Mouse (Mus musculus): ENCODE measurements around the gene Lipt1. TPM values are rescaled to one million over a fixed set of nuclear protein-coding genes. Genes with fewer than 3 reads are reported as not detected.

Lipt1 gene
- polyA plus RNA-seq, 1 experiment from 2014 or later, result 4.4 TPM

- Histone ChIP-seq H3K27me3 (no peaks in the 10 kb centered on the region), H3K27ac (replicated peaks) (no peak overlapping the region), H3K9me3 (replicated peaks) (no peaks in the 10 kb centered on the region), H3K4me1 (replicated peaks) (no peaks in the 10 kb centered on the region), H3K36me3 (replicated peaks) (peaks cover 17% of the 10 kb centered on the region), H3K4me3 (replicated peaks) (no peak overlapping the region), H3K4me2 (no peak overlapping the region), H3K9ac (no peak overlapping the region)
- WGBS (ENCODE audit: insufficient replicate concordance), result 28% methylated on average over 6 of the region's 6 CpGs
- no peak for ATAC-seq (ENCODE audit: insufficient read depth)
Observed at GRCm38 (mm10) chr1:37903178-37903577, 31.6 kb downstream of the Lipt1 start.

- 67% methylated on average over 2 of the region's 2 CpGs for WGBS (ENCODE audit: insufficient replicate concordance)
Observed at GRCm38 (mm10) chr1:37912751-37913150, 41.2 kb downstream of the Lipt1 start.

GRCm38 (mm10) chr1:37916393-37916792, 44.9 kb downstream of the Lipt1 start, which contains the start of gene Lyg2:
Gene Lyg2, minus strand, starts transcription at chr1:37916493.
- H3K36me3 ChIP-seq (replicated peaks), result no peaks in the 10 kb centered on the region
- no peak within 1 kb of the TSS for H3K27ac ChIP-seq (replicated peaks)
- no peak within 1 kb of the TSS for H3K4me3 ChIP-seq (replicated peaks)
- H3K4me2 ChIP-seq, result no peak within 1 kb of the TSS
- H3K9me3 ChIP-seq (replicated peaks), result no peaks in the 10 kb centered on the region
- no peak for ATAC-seq (ENCODE audit: insufficient read depth)
- WGBS (ENCODE audit: insufficient replicate concordance), result 46% methylated on average over 5 of the region's 5 CpGs
- H3K9ac ChIP-seq, result no peak within 1 kb of the TSS
- no peaks in the 10 kb centered on the region for H3K4me1 ChIP-seq (replicated peaks)
- 0 out of 2 replicates have a peak, but pooled peaks cover 4% of the 10 kb centered on the region for H3K27me3 ChIP-seq

More at GRCm38 (mm10) chr1:37912751-37913150, 41.2 kb downstream of the Lipt1 start:
- no peak for ATAC-seq (ENCODE audit: insufficient read depth)
- Histone ChIP-seq H3K27ac (replicated peaks) (no peak overlapping the region), H3K4me1 (replicated peaks) (no peaks in the 10 kb centered on the region), H3K9ac (no peak overlapping the region), H3K4me2 (no peak overlapping the region), H3K9me3 (replicated peaks) (no peaks in the 10 kb centered on the region), H3K27me3 (0 out of 2 replicates have a peak, but pooled peaks cover 3% of the 10 kb centered on the region), H3K36me3 (replicated peaks) (no peaks in the 10 kb centered on the region), H3K4me3 (replicated peaks) (no peak overlapping the region)

- no peak overlapping the region for H3K4me3 ChIP-seq (replicated peaks)
- H3K27me3 ChIP-seq, result 0 out of 2 replicates have a peak, but pooled peaks cover 4% of the 10 kb centered on the region
- H3K9me3 ChIP-seq (replicated peaks), result no peaks in the 10 kb centered on the region
- 54% methylated on average over 13 of the region's 13 CpGs for WGBS (ENCODE audit: insufficient replicate concordance)
- no peak overlapping the region for H3K4me2 ChIP-seq
- no peaks in the 10 kb centered on the region for H3K36me3 ChIP-seq (replicated peaks)
- H3K4me1 ChIP-seq (replicated peaks), result no peaks in the 10 kb centered on the region
- H3K27ac ChIP-seq (replicated peaks), result no peak overlapping the region
- ATAC-seq (ENCODE audit: insufficient read depth), result no peak
- no peak overlapping the region for H3K9ac ChIP-seq
Observed at GRCm38 (mm10) chr1:37917666-37918065, 46.1 kb downstream of the Lipt1 start.

GRCm38 (mm10) chr1:37918096-37918495, 46.6 kb downstream of the Lipt1 start:
- no peak overlapping the region for H3K4me3 ChIP-seq (replicated peaks)
- H3K36me3 ChIP-seq (replicated peaks), result no peaks in the 10 kb centered on the region
- WGBS (ENCODE audit: insufficient replicate concordance), result 61% methylated on average over 6 of the region's 6 CpGs
- H3K27me3 ChIP-seq, result 0 out of 2 replicates have a peak, but pooled peaks cover 4% of the 10 kb centered on the region
- no peak overlapping the region for H3K27ac ChIP-seq (replicated peaks)
- H3K9ac ChIP-seq, result no peak overlapping the region
- no peaks in the 10 kb centered on the region for H3K4me1 ChIP-seq (replicated peaks)
- H3K4me2 ChIP-seq, result no peak overlapping the region
- no peak for ATAC-seq (ENCODE audit: insufficient read depth)
- no peaks in the 10 kb centered on the region for H3K9me3 ChIP-seq (replicated peaks)

- ATAC-seq (ENCODE audit: insufficient read depth), result no peak
- Histone ChIP-seq H3K27me3 (0 out of 2 replicates have a peak, but pooled peaks cover 3% of the 10 kb centered on the region), H3K27ac (replicated peaks) (no peak overlapping the region), H3K4me3 (replicated peaks) (no peak overlapping the region), H3K4me2 (no peak overlapping the region), H3K9me3 (replicated peaks) (no peaks in the 10 kb centered on the region), H3K4me1 (replicated peaks) (no peaks in the 10 kb centered on the region), H3K36me3 (replicated peaks) (no peaks in the 10 kb centered on the region), H3K9ac (no peak overlapping the region)
- WGBS (ENCODE audit: insufficient replicate concordance), result 45% methylated on average over 8 of the region's 8 CpGs
Observed at GRCm38 (mm10) chr1:37922536-37922935, 51.0 kb downstream of the Lipt1 start.

Other genes with a start within 250 kb of the Lipt1 start
- 0.13 and 0.28 TPM in 2 replicates for gene 2010300C02Rik, start 151.7 kb upstream of the Lipt1 start, polyA plus RNA-seq (2015; fragmentation: Nextera tagmentation; extraction: Ambion mirVana)
- 1.2 and 1.3 TPM in 2 replicates for gene Tsga10, start 5.3 kb upstream of the Lipt1 start, polyA plus RNA-seq (2015; fragmentation: Nextera tagmentation; extraction: Ambion mirVana)
- 9.7 and 12.6 TPM in 2 replicates for gene Mitd1, start 18.7 kb downstream of the Lipt1 start, polyA plus RNA-seq (2015; fragmentation: Nextera tagmentation; extraction: Ambion mirVana)
- gene Mrpl30, start 18.7 kb downstream of the Lipt1 start, polyA plus RNA-seq (2015; fragmentation: Nextera tagmentation; extraction: Ambion mirVana), result 117 and 139 TPM in 2 replicates
- gene Lyg2, start 44.8 kb downstream of the Lipt1 start, polyA plus RNA-seq (2015; fragmentation: Nextera tagmentation; extraction: Ambion mirVana), result not detected in 2 replicates
- gene Lyg1, start 86.0 kb downstream of the Lipt1 start, polyA plus RNA-seq (2015; fragmentation: Nextera tagmentation; extraction: Ambion mirVana), result not detected in 2 replicates
- gene Txndc9, start 126.2 kb downstream of the Lipt1 start, polyA plus RNA-seq (2015; fragmentation: Nextera tagmentation; extraction: Ambion mirVana), result 58.6 and 60.3 TPM in 2 replicates
- 12.7 and 14.2 TPM in 2 replicates for gene Eif5b, start 126.3 kb downstream of the Lipt1 start, polyA plus RNA-seq (2015; fragmentation: Nextera tagmentation; extraction: Ambion mirVana)

Data from liver, embryonic 15.5 days (tissue).